Mouse (Mus musculus): ENCODE data around the gene Foxm1.

Gene Foxm1

DNA sequence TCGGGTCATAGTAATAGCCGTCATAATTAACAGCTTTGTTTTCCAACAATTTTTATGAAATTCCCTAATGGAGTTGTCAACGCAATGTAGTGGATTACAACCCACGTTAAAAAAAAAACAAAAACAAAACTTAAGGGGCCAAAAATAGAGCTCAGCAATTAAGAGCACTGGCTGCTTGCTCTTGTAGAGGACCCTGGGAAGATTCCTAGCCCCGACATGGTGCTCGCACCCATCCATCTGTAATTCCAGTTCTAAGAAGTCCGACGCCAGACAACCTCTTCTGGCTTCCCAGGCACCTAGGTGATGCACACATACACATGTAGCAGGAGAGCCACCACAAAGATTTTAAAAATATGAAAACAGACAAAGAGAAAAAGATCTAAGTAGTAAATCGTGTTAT, 62.3 kb downstream of the Foxm1 start:
- DNase-seq: no peak

Measured in spleen, adult 18-20 months (tissue).